Mouse (Mus musculus) CD4-positive, CD25-positive, alpha-beta regulatory T cell, adult 4 months (primary cell): ENCODE results near the gene 6330409D20Rik. TPM values are rescaled to one million over a fixed set of nuclear protein-coding genes. Genes with fewer than 3 reads are reported as not detected.
A peak's percentile ranks its signal among the peaks of the same experiment; 100 is the strongest.

ENCODE experiments used
- ATAC-seq: one replicate; pipeline ENCODE4 v1.8.0; 2017
- polyA plus RNA-seq, 2 experiments: library from polyadenylated mRNA; unstranded; fragments of 100-300 nt; shearing (Covaris generic); gene quantifications; one replicate each; pipeline ENCODE4 v1.2.1; 2017

6330409D20Rik gene
- polyA plus RNA-seq, 2 experiments from 2014 or later = 0.58 TPM; not detected in 1

- ATAC-seq = peak; percentile 99
Measured at GRCm38 (mm10) chr2:32693823-32694411, 46.9 kb downstream of the 6330409D20Rik start.

GRCm38 (mm10) chr2:32693282-32693681 lies 47.5 kb downstream of the 6330409D20Rik start:
- no peak for ATAC-seq

- no peak for ATAC-seq
Measured at GRCm38 (mm10) chr2:32692496-32692895, 48.3 kb downstream of the 6330409D20Rik start.

GRCm38 (mm10) chr2:32691041-32691440 lies 49.8 kb downstream of the 6330409D20Rik start:
- ATAC-seq = no peak

GRCm38 (mm10) chr2:32689420-32689819 lies 51.4 kb downstream of the 6330409D20Rik start:
- ATAC-seq = peak; percentile 59

GRCm38 (mm10) chr2:32687562-32687961 lies 53.3 kb downstream of the 6330409D20Rik start:
- ATAC-seq = no peak

GRCm38 (mm10) chr2:32686640-32687039 lies 54.2 kb downstream of the 6330409D20Rik start:
- no peak for ATAC-seq

- ATAC-seq = no peak
Measured at GRCm38 (mm10) chr2:32685807-32686206, 55.0 kb downstream of the 6330409D20Rik start.

GRCm38 (mm10) chr2:32684681-32685428 lies 56.0 kb downstream of the 6330409D20Rik start:
- ATAC-seq = no peak

GRCm38 (mm10) chr2:32683701-32684100 lies 57.1 kb downstream of the 6330409D20Rik start:
- ATAC-seq = no peak

GRCm38 (mm10) chr2:32682721-32683417 lies 57.9 kb downstream of the 6330409D20Rik start:
- ATAC-seq = no peak

Other genes with a start within 250 kb of the 6330409D20Rik start
- 10 to 100 TPM; 50.6 to 55.5 TPM for gene Fam102a, start 205.7 kb downstream of the 6330409D20Rik start, polyA plus RNA-seq
- 100 to 1,000 TPM; 131 to 166 TPM for gene Dpm2, start 170.2 kb downstream of the 6330409D20Rik start, polyA plus RNA-seq
- gene Pip5kl1, start 166.2 kb downstream of the 6330409D20Rik start, polyA plus RNA-seq = not detected
- not detected for gene 9430097D07Rik, start 165.3 kb downstream of the 6330409D20Rik start, polyA plus RNA-seq
- gene St6galnac4, start 153.9 kb downstream of the 6330409D20Rik start, polyA plus RNA-seq = 10 to 100 TPM; 25.2 to 38.6 TPM
- gene St6galnac6, start 141.3 kb downstream of the 6330409D20Rik start, polyA plus RNA-seq = 1 to 10 TPM; 3.1 to 4.7 TPM
- gene Ak1, start 119.3 kb downstream of the 6330409D20Rik start, polyA plus RNA-seq = not detected
- gene Eng, start 94.4 kb downstream of the 6330409D20Rik start, polyA plus RNA-seq = not detected
- 10 to 100 TPM in 1 of 2 experiments, 1 to 10 TPM in 1; 9.4 to 12.5 TPM for gene Fpgs, start 36.9 kb downstream of the 6330409D20Rik start, polyA plus RNA-seq
- 10 to 100 TPM; 16.3 to 22.9 TPM for gene Cdk9, start 27.9 kb downstream of the 6330409D20Rik start, polyA plus RNA-seq
- 10 to 100 TPM; 54.0 to 90.6 TPM for gene Sh2d3c, start 20.0 kb downstream of the 6330409D20Rik start, polyA plus RNA-seq
- 10 to 100 TPM; 64.5 to 84.5 TPM for gene Tor2a, start 16.2 kb upstream of the 6330409D20Rik start, polyA plus RNA-seq
- gene Ttc16, start 34.6 kb upstream of the 6330409D20Rik start, polyA plus RNA-seq = 1 to 10 TPM; 1.4 to 1.6 TPM
- 1 to 10 TPM; 2.9 to 3.8 TPM for gene Ptrh1, start 34.8 kb upstream of the 6330409D20Rik start, polyA plus RNA-seq
- 1 to 10 TPM; 1.5 to 2.4 TPM for gene Cfap157, start 43.4 kb upstream of the 6330409D20Rik start, polyA plus RNA-seq
- 1 to 10 TPM; 4.2 to 4.7 TPM for gene Stxbp1, start 106.2 kb upstream of the 6330409D20Rik start, polyA plus RNA-seq
- 1 to 10 TPM in 1 of 2 experiments, under 1 TPM in 1; 0.97 to 1.0 TPM for gene Fam129b, start 135.1 kb upstream of the 6330409D20Rik start, polyA plus RNA-seq
- gene Rpl12, start 220.5 kb upstream of the 6330409D20Rik start, polyA plus RNA-seq = 100 to 1,000 TPM in 1 of 2 experiments, 10 to 100 TPM in 1; 43.5 to 613 TPM
- 10 to 100 TPM in 1 of 2 experiments, 1 to 10 TPM in 1; 5.5 to 11.1 TPM for gene Lrsam1, start 220.6 kb upstream of the 6330409D20Rik start, polyA plus RNA-seq
- 1 to 10 TPM; 1.7 to 3.3 TPM for gene Slc2a8, start 241.1 kb upstream of the 6330409D20Rik start, polyA plus RNA-seq